Mouse (Mus musculus) forelimb bud, embryonic 11.5 days (tissue): ENCODE results near the gene Cfap298.
A peak's percentile ranks its signal among the peaks of the same experiment; 100 is the strongest.

Experiments
- DNase-seq: peaks from one replicate; pipeline ENCODE4 v3.0.0-alpha.2; 2012; ENCODE audit warnings: low read depth, low spot score

Cfap298 gene

DNA sequence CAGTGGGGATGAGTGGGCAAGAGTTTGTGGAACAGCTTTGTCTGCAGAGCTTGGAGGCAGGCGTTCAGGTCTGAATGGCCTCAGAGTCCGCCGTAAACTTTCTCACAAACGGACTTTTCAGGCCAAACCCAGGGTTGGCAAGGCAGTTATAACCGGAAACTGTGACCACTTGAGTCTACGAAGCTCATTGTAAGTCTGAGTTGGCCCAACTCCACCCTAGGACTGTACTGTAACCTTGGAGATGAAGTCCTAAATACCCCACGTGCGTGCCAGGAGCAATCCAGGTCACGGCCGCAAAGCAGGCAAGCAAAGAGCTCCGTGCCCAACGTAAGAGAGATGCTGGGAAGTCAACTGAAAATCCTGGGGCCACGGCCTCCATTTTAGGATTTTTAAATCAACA is 23.1 kb downstream of the Cfap298 start:
- no peak for DNase-seq

DNA sequence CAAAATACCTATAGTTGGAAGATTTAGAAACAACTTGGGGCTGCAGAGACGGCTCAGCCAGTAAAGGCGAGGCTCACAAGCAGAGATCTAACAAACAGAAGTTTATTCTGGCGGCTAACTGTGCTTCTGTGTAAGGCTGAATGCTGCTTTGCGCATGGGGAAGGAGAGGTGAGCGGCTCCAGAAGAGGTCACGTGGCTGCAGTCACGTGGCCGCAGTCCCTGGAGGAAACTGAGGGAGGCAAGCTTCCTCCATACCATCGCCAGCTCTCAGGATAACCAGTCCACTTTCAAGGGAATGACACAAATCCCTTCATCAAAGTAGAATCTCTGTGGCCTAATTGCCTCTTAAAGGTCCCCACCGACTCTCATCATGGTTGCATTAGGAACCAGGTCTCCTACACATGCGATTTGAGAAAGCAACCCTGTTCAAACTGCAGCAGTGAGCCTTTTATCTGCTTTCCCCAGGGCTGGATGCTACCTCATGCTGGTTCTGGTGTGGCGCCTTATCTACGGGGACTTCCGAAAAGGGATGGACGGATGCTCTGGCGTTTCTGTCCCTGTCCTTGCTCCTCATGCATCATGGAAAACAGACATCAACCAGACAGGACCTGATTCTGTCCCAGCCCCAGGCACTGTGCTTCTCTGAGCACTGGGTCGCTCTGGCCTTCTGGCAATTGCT is 23.9 kb downstream of the Cfap298 start:
- DNase-seq = no peak

DNA sequence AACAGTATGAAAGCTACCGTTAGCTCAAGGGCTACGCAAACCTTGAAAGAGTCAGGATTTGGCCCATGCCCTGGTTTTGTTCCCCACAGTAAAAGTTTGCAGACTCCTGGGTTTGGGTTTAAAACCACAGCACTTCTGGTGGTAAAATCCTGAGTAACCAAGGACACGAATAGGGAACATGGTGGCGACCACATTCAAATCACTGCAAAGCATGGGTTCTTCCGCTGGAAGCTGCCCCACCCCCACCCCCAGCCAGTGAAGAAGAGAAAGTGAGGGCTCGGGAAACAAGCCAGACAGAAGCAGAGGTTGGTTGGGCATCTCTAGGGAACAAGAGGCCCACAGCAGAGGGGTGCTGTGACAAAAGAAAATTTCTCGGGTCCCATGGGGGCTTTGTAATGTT is 27.7 kb downstream of the Cfap298 start:
- DNase-seq = no peak

DNA sequence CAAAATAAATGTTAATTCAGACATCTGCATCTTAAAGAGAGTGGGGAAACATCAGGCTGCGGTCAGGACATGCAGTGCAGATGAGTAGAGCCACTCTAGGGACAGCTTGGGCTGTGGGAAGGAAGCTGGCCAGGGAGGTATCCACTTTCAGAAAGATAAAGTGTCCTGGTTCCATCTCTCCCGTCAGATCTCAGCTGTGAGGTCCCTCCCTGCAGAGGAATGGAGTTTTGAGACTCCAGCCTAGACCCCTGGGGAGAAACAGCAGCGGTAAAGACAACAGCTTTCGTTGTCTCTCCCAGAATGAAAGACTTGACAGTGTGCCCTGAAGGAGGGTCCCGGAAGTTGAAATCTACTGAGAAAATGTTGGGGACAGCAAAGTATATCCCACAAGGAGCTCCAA is 31.6 kb downstream of the Cfap298 start:
- no peak for DNase-seq

DNA sequence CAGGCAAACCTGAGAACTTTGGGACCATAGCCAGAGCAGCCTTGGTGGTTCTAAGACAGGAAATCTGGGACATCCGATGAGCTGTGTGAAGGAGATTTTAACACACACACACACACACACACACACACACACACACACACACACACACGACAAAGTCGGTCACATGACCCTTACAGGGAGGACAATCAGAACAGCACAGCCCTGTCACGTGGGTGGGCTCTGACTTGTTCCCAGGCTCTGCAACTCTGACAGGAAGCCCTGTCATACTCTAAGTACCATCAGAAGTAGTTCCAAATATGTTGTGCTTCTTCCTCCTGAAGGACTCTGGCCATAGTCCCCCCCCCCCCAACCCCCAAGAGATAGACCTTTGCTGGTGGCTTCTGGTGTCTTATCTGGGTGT is 33.5 kb downstream of the Cfap298 start:
- DNase-seq = no peak

DNA sequence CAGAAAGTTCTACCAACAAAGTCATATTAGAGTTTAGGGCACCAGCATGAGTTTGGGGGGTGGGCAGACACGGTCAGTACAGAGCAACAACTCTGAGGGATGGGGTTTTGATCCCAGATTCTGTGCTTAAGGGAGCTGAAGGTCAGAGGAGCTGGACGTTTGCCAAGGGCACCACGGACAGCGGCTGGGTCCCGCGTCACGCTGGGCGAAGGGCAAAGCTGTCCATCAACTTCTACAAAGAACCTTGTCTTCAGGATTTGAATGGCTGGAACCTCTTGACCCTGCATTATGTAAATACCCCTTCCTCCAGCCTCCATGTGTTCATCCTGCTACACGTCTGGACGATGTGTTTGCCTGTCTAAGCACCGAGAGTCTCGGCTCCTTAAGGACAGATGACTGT is 35.4 kb downstream of the Cfap298 start:
- no peak for DNase-seq

DNA sequence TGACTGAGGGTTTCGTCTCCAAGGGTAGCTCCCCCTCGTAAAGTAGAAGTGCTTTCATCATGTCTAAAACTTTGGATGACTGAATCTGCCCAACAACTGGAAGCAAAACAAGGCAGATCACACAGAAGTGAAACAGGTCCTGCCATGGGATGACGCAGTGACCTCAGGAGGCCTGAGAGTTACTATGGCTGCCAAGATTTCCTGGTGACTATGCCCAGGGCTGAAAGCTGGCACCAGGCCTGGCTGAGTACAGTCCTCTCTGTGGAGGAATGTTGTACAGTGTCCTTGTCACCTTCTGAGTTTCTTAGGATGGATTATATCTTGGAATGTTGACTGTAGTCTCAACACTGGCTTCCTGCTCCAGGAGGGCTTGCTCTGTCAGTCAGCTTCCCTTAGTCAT is 37.3 kb downstream of the Cfap298 start:
- no peak for DNase-seq

DNA sequence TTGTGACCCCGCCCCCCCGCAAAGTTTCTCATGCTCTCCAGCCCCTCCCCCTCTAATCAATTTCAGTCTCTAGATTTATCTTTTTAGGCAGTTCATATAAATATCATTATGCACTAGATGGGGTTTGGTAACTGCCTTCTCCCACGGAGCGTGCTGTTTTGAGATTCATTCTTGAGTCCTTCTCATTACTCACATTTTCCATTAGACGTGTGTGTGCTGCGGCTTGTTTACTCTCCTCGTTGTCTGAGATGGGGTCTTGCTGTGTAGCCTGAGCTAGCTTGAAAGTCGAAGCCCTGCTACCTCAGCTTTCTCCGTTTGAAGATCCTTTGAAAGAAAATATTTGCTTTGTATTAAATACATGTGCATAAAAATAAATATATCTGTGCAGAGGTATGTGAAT is 41.1 kb downstream of the Cfap298 start:
- no peak for DNase-seq

DNA sequence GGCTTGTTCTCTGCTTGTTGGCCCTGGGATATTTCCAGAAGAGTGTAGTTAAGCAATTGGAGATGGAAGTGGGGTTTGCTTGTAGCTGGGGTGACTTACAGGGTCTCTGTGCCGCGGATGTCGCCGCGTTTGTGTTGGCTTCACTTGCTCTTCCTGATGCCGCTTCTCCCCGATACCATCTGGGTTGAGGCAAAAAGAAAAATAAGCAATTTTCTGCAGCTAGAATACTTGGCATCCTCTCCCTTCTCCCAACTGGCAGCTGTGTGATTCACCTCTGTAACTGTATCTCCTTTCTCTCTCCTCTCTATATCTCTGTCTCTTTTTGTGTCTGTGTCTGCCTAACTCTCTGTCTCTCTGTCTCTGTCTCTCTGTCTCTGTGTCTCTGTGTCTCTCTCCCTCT is 41.9 kb downstream of the Cfap298 start:
- DNase-seq = no peak

DNA sequence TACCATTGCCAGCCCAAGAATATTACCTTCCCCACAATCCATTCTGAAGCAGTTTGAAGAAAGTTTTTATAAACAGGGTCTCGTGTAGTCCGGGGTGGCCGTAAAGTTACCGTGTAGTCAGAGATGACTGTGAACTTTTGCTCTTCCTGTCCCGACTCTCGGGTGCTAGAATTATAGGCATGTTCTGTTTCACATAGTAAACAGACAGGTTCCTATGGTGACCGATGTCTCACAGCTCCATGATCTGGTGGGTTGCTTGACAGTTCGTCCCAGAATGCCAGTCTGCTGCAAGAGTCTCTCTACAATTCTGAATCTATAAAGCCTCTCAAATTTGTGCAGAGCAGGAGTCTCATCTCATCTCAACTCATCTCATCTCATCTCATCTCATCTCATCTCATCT is 42.8 kb downstream of the Cfap298 start:
- peak; percentile 32 for DNase-seq

DNA sequence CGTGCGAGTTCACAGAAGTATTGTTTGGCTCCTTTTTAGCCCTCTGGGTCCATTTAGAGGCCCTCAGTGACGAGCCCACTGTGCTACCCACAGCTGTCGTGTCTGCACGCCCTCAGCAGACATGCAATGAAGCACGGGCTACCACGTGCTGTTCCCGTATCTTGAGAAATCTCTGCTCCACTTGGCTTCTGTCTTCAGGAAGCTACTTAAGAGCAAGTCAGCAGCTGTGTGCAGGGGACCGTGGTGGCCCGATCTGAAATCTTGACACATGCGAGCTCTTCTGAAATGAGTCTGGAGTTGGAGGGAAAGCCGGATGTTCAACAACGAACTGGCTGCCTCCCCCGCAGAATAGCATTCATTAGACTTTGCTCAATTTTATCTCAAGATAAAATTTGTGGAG is 43.3 kb downstream of the Cfap298 start:
- DNase-seq = no peak

DNA sequence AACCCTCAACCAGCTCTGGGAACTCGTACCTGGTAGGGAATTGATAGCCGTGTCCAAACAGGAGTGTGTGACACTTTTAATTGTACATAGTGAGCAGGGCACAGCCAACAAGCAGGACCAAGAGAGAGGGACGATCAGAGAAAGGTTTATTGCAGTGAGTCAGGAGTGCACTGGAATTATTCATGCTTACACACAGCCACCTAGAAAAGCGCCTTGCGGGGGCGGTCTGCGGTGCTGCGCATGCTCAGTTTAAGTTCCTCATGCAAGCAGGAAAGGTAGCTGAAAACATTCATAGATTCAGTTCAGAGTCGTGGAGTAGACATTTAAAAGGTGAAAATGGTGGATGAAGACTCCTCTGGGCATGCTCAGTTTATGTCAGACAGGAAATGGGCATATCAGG is 44.2 kb downstream of the Cfap298 start:
- DNase-seq = no peak

DNA sequence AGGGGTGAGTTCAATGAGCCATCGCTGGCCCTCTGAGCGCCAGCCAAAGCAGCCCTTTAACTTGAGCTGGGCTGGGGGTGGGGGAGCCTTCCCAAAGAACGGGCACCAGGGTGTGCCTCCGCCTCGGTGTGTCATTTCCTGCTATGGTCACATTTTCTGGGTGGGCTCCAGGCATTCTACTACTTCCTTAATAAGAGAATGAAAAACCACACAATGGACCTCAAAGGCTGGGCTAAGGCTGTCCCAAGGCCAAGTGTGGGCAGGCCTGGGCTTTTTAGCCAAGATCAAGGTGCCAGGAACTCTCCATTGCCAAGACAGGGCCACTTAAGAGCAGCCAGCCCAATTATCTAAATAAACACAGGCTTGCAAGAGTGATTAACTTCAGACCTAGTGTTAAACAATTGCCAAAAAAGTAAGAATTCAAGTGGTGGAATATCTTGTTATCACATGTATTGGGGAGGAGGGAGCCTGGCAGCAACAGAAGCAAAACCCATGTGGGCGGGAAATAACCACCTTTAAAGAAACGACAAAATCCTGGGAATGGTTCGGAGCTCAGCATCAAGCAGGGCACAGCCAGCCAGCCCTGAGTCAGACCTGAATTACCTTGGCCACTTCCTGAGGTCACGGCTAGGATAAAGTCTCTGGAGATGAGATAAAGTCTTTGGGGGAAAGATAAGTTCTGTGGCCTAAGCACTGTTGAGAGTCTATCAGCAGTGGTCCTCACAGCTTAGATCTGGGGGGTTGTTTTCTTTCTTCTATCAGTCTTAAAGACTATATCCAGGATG is 48.9 kb downstream of the Cfap298 start:
- no peak for DNase-seq

DNA sequence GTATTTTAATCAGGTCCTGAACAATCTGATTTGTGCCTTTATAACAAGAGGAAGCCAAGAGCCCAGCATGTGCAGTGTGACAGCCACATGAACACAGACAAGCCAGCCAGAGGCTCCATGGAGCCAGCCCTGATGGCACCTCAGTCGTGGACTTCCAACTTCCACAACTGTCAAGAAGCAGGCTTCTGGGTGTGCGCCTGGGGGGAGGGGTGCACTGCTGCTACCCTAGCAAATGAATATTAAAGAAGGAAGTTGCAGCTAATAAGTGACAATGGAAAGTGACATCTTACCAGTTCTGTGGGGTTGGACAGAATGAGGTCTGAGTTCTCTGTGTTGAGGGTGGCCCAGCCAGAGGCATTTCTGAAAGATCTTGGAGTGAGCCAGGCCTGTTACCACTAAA is 49.6 kb downstream of the Cfap298 start:
- DNase-seq = no peak

DNA sequence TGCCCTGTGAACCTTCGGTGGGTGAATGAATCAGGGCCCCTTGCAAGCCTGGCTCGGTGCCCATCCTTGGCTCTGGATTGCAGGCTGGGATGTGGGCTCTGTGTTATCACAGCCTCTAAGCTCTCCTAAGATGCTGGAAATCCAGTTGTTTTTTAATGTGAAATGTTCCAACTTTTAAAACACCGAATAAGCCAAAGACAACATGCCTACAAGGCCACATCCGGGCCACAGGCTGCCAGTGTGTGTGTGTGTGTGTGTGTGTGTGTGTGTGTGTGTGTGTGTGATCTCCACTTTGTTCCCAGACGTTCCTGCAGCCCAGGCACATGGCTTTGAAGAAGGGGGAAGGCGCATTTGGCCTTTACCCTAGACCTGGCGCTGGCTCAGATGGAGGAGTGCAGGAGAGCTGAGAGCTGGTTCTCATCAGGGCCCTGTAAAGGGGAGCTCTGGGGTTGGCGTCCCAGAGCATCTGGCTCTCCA is 52.4 kb downstream of the Cfap298 start:
- peak; percentile 46 for DNase-seq

DNA sequence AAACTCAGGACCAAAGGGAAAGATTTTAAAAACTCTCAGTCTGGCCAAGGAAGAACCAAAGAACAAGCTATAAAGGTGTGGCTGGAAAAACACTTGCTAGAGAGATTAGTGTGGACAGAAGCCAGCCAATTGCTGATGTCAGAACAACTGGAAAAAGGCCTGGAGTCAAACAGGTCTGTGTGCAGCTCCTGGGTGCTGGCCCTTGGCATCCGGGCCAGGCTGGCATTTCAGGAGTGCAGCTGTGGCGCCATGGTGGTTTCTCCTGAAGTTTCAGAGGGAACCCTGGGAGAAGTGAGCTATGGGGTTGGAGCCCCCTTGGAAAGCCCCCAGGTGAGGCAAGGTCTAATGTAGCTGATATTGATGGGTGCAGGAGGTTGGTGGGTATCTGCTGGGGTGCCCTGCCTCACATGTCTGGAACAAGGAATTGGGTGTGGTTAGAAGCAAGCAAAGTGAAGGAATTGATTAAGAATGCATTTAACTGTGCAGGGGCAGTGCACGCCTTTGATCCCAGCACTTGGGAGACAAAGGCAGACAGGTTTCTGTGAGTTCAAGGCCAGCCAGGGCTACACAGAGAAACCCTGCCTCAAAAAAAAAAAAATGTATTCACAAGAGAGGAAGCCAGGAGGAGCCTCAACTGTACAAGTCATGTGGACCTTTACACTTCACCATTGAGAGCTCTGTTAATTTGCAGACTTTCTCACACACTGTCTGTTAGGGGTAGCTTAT is 56.6 kb downstream of the Cfap298 start:
- no peak for DNase-seq
